Mouse (Mus musculus) heart, adult 2 months (tissue): ENCODE measurements around the gene Msl1.

Source experiments
- CTCF ChIP-seq: fragments of 200-600 bp; IDR thresholded peaks from 2 replicates; pipeline ENCODE4 v1.8.1; 2022; ENCODE audit warnings: antibody characterized with exemption, mild to moderate bottlenecking, moderate library complexity
- EP300 ChIP-seq: fragments of 200-500 bp; IDR thresholded peaks from 2 replicates; pipeline ENCODE4 v1.6.1; 2011; ENCODE audit warnings: low read depth, low read length, control low read depth; ENCODE audit not compliant: insufficient read depth
- POLR2A ChIP-seq: fragments of 200-500 bp; IDR thresholded peaks from 2 replicates; pipeline ENCODE4 v1.6.1; 2011; ENCODE audit warnings: mild to moderate bottlenecking, low read depth, low read length, control low read depth; ENCODE audit not compliant: insufficient read depth

GRCm38 (mm10) chr11:98797909-98798308 lies 2.6 kb downstream of the Msl1 start:
- TF ChIP-seq CTCF (no peak), POLR2A (no peak), EP300 (no peak)
